Mouse (Mus musculus) ovary, postnatal 10 days (tissue): ENCODE data around the gene Krt77.

Experiments used
- DNase-seq: peaks from one replicate; pipeline ENCODE4 v3.0.0; 2022; ENCODE audit warnings: low spot score

Krt77 gene

GRCm38 (mm10) chr15:101833131-101833530 lies 36.4 kb downstream of the Krt77 start:
- DNase-seq: no peak

GRCm38 (mm10) chr15:101829441-101829840 lies 40.1 kb downstream of the Krt77 start:
- no peak for DNase-seq

DNA sequence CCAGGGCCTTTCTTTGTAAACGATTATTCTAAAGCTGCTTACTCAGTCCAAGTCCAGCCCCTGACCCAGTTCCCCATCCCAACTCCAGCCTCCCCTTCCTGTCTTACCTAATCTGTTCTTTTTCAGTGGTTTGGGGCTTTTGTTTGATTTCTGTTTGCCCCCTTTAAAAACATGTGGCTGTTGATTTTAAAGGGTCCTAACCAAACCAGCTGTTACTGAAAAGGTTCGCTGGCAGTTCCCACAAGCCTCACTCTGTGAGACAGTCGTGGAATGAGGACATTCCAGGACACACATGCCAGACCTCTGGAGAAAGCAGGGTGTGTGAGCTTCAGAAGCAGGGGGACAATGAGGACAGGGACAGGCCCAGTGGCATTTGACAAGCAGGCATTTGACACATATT lies 47.7 kb downstream of the Krt77 start:
- DNase-seq: no peak

DNA sequence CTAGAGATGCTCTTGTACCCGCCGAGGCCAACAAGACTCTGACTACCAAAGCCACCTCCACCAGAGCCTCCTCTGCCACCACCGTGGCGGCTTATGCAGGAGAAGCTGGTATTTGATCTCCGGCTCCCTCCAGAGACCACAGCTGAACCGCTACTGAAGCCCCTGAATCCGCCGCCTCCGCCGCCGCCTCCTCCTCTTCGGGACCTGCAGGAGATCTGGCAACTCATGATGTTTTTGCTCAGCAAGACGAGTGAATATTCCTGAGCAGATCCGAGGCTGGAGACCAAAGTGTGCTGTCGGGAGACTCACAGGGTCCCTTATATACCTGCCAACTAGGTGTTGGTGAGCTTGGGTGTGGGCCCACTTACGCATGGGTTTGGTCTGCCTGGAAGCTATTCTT lies 51.6 kb downstream of the Krt77 start, which contains the start of gene Krt2:
Gene Krt2, minus strand, starts transcription at position 295 of the 400 bp plus-strand sequence.
- no peak for DNase-seq
